Mouse (Mus musculus) heart, embryonic 14.5 days (tissue): ENCODE results near the gene Defb35. TPM values are rescaled to one million over a fixed set of nuclear protein-coding genes. Genes with fewer than 3 reads are reported as not detected.

Experiments
- ATAC-seq: fragments of 200-750 bp; cut with Nextera tagmentation; 2 replicates; pipeline ENCODE4 v1.8.0; 2017; ENCODE audit warnings: low read depth, moderate TSS enrichment; ENCODE audit not compliant: insufficient number of reproducible peaks, insufficient read depth, low FRiP score
- H3K27ac ChIP-seq, 2 experiments: fragments of 200-500 bp in 1 of 2; fragments of 300-500 bp in 1 of 2; sonication (generic) in 1 of 2; replicated peaks in 1 of 2; 2 replicates each; pipeline ENCODE4 v1.5.1; 2012 to 2014; ENCODE audit warnings: low read depth in 2 of 2, low read length in 2 of 2, control low read depth in 1 of 2, mild to moderate bottlenecking in 1 of 2, mixed read lengths in 1 of 2; ENCODE audit not compliant: control insufficient read depth in 1 of 2, insufficient read depth in 1 of 2
- H3K27me3 ChIP-seq: fragments of 300-500 bp; sonication (generic); 2 replicates; pipeline ENCODE4 v1.6.1; 2014; ENCODE audit warnings: mild to moderate bottlenecking, low read length, control low read depth; ENCODE audit not compliant: control insufficient read depth, insufficient read depth
- H3K36me3 ChIP-seq: fragments of 300-500 bp; sonication (generic); 2 replicates; pipeline ENCODE4 v1.6.1; 2014; ENCODE audit warnings: mild to moderate bottlenecking, control low read depth, low read length, mixed read lengths; ENCODE audit not compliant: control insufficient read depth, insufficient read depth
- H3K4me1 ChIP-seq, 2 experiments: fragments of 200-500 bp in 1 of 2; fragments of 300-500 bp in 1 of 2; sonication (generic) in 1 of 2; 2 replicates each; pipeline ENCODE4 v1.6.1; 2012 to 2014; ENCODE audit warnings: low read length in 2 of 2, control low read depth in 1 of 2, mixed read lengths in 1 of 2; ENCODE audit not compliant: control insufficient read depth in 2 of 2, insufficient read depth in 2 of 2
- H3K4me2 ChIP-seq: fragments of 300-500 bp; sonication (generic); 2 replicates; pipeline ENCODE4 v1.6.1; 2014; ENCODE audit warnings: mild to moderate bottlenecking, low read length
- H3K4me3 ChIP-seq, 2 experiments: fragments of 200-500 bp in 1 of 2; fragments of 300-500 bp in 1 of 2; sonication (generic) in 1 of 2; 2 replicates each; pipeline ENCODE4 v1.5.1; 2012 to 2014; ENCODE audit warnings: low read length in 2 of 2, mild to moderate bottlenecking in 2 of 2, control low read depth in 1 of 2, low read depth in 1 of 2, moderate library complexity in 1 of 2; ENCODE audit not compliant: control insufficient read depth in 1 of 2, insufficient read depth in 1 of 2
- H3K9ac ChIP-seq: fragments of 300-500 bp; sonication (generic); 2 replicates; pipeline ENCODE4 v1.6.1; 2014; ENCODE audit warnings: mild to moderate bottlenecking, low read length
- H3K9me3 ChIP-seq: fragments of 300-500 bp; sonication (generic); 2 replicates; pipeline ENCODE4 v1.6.1; 2016; ENCODE audit warnings: low read length, control low read depth; ENCODE audit not compliant: control insufficient read depth
- WGBS: fragments of 180-500 bp; shearing (Covaris S2); extraction: QIAGEN DNeasy Blood & Tissue Kit; methylation state at CpG from one replicate; pipeline ENCODE4 v1.1.7; 2014; 5-methylcytosine and 5-hydroxymethylcytosine counted together
- polyA plus RNA-seq: library from polyadenylated mRNA; unstranded; fragments of >200 nt; fragmentation: Nextera tagmentation; extraction: Ambion mirVana; gene quantifications from 2 replicates; pipeline ENCODE4 v1.2.1, GENCODE M21; 2014

The Defb35 gene
- polyA plus RNA-seq, 1 experiment from 2014 or later, result not detected

- no peak overlapping the region for H3K4me2 ChIP-seq
- H3K9ac ChIP-seq, result no peak overlapping the region
- no peaks in the 10 kb centered on the region for H3K27me3 ChIP-seq
- no peaks in the 10 kb centered on the region for H3K9me3 ChIP-seq
- WGBS, result 69% methylated on average over 9 of the region's 9 CpGs
- H3K36me3 ChIP-seq, result no peaks in the 10 kb centered on the region
- ATAC-seq, result no peak
- no peaks in the 10 kb centered on the region for H3K4me1 ChIP-seq
- H3K4me3 ChIP-seq, result no peak overlapping the region
- no peak overlapping the region for H3K27ac ChIP-seq
Observed at GRCm38 (mm10) chr8:21947311-21948017, 9.3 kb downstream of the Defb35 start.

GRCm38 (mm10) chr8:21955321-21955720 lies 17.2 kb downstream of the Defb35 start:
- no peak for ATAC-seq
- H3K4me2 ChIP-seq, result no peak overlapping the region
- no peak overlapping the region for H3K9ac ChIP-seq
- H3K9me3 ChIP-seq, result no peaks in the 10 kb centered on the region
- H3K36me3 ChIP-seq, result no peaks in the 10 kb centered on the region
- H3K4me1 ChIP-seq, result no peaks in the 10 kb centered on the region
- 8% methylated on average over 9 of the region's 9 CpGs for WGBS
- no peak overlapping the region for H3K4me3 ChIP-seq
- no peak overlapping the region for H3K27ac ChIP-seq
- no peaks in the 10 kb centered on the region for H3K27me3 ChIP-seq

GRCm38 (mm10) chr8:21956336-21956735 lies 18.2 kb downstream of the Defb35 start:
- 85% methylated on average over 3 of the region's 3 CpGs for WGBS
- H3K36me3 ChIP-seq, result no peaks in the 10 kb centered on the region
- H3K9ac ChIP-seq, result no peak overlapping the region
- H3K27me3 ChIP-seq, result no peaks in the 10 kb centered on the region
- H3K4me1 ChIP-seq, result peaks cover 0 to 2% of the 10 kb centered on the region in 2 experiments; a peak in 1 of 4 replicates
- no peak overlapping the region for H3K4me2 ChIP-seq
- H3K27ac ChIP-seq, result no peak overlapping the region
- H3K9me3 ChIP-seq, result no peaks in the 10 kb centered on the region
- no peak for ATAC-seq
- no peak overlapping the region for H3K4me3 ChIP-seq

GRCm38 (mm10) chr8:21958414-21958813 lies 20.3 kb downstream of the Defb35 start, which contains the start of gene Fam90a1a:
TSS of gene Fam90a1a (plus strand) at chr8:21958714.
- Histone ChIP-seq H3K36me3 (no peaks in the 10 kb centered on the region), H3K9me3 (no peaks in the 10 kb centered on the region), H3K4me1 (peaks cover 0 to 2% of the 10 kb centered on the region in 2 experiments; a peak in 1 of 4 replicates), H3K4me3 (no peak within 1 kb of the TSS), H3K4me2 (no peak within 1 kb of the TSS), H3K27ac (no peak within 1 kb of the TSS), H3K9ac (no peak within 1 kb of the TSS), H3K27me3 (no peaks in the 10 kb centered on the region)
- WGBS, result 85% methylated on average over 2 of the region's 2 CpGs
- ATAC-seq, result no peak

- H3K4me3 ChIP-seq, result no peak overlapping the region
- no peak overlapping the region for H3K9ac ChIP-seq
- no peak overlapping the region for H3K27ac ChIP-seq
- no peaks in the 10 kb centered on the region for H3K9me3 ChIP-seq
- WGBS, result 68% methylated on average over 1 of the region's 1 CpGs
- ATAC-seq, result no peak
- H3K4me1 ChIP-seq, result no peaks in the 10 kb centered on the region
- no peaks in the 10 kb centered on the region for H3K36me3 ChIP-seq
- H3K27me3 ChIP-seq, result no peaks in the 10 kb centered on the region
- H3K4me2 ChIP-seq, result no peak overlapping the region
Observed at GRCm38 (mm10) chr8:21966646-21967045, 28.5 kb downstream of the Defb35 start.

- H3K9ac ChIP-seq, result no peak within 1 kb of the TSS
- 81% methylated on average over 3 of the region's 3 CpGs for WGBS
- H3K4me1 ChIP-seq, result no peaks in the 10 kb centered on the region
- ATAC-seq, result no peak
- no peaks in the 10 kb centered on the region for H3K27me3 ChIP-seq
- H3K4me3 ChIP-seq, result no peak within 1 kb of the TSS
- no peaks in the 10 kb centered on the region for H3K9me3 ChIP-seq
- no peak within 1 kb of the TSS for H3K4me2 ChIP-seq
- H3K27ac ChIP-seq, result no peak within 1 kb of the TSS
- H3K36me3 ChIP-seq, result no peaks in the 10 kb centered on the region
Observed at GRCm38 (mm10) chr8:21969475-21969874, 31.3 kb downstream of the Defb35 start, which contains the start of gene Ccdc70. TSS of gene Ccdc70 (plus strand) at chr8:21969775.

GRCm38 (mm10) chr8:21978193-21978592 lies 40.0 kb downstream of the Defb35 start:
- Histone ChIP-seq H3K27me3 (no peaks in the 10 kb centered on the region), H3K27ac (no peak overlapping the region), H3K4me3 (no peak overlapping the region), H3K9ac (no peak overlapping the region), H3K4me1 (no peaks in the 10 kb centered on the region), H3K36me3 (no peaks in the 10 kb centered on the region), H3K9me3 (no peaks in the 10 kb centered on the region), H3K4me2 (no peak overlapping the region)
- no peak for ATAC-seq
- 60% methylated on average over 4 of the region's 4 CpGs for WGBS
